Mouse (Mus musculus) skeletal muscle tissue, postnatal 0 days (tissue): ENCODE measurements around the gene AI413582. TPM values are rescaled to one million over a fixed set of nuclear protein-coding genes. Genes with fewer than 3 reads are reported as not detected.

Experiments used
- polyA plus RNA-seq: library from polyadenylated mRNA; unstranded; fragments of >200 nt; fragmentation: Nextera tagmentation; extraction: Ambion mirVana; gene quantifications from 2 replicates; pipeline ENCODE4 v1.2.1, GENCODE M21; 2015

The AI413582 gene
- 8.9 and 11.5 TPM in 2 replicates for polyA plus RNA-seq

DNA sequence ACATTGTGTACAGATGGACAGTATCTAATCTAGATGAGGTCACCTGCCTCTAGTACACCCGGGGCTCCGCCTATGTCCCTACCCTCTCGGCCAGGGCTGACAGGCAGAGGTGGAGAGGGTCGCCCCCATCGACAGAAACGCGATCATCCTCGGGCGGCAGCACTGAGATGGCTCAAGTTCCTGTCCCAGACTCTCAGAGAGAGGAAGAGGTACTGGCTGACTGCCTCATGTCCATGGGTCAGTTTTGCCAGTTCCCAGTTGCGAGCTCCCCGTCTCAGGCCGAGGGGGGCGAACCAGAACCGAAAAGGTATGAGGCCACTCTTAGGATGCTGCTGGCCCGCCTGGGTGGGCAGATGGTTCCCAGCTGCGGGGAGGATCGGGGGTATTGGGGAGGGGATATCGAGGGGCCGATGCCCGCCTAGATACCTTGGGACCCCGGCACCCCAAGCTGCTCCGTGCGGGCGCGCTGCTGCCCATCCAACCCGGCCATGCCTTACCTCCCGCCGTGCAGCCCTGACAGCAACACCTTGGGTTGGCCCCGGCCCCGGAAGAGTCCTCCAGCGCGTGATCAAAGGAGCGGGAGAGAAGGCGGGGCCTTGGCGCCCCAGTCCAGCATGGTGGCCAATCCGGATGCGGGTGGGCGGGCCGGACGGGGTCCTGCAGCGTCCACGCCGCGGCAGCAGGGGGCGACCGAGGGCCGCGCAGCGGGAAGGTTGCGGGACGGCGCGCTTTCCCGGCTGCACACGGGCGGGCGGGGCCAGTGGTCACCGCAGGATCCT lies at the start of gene AI413582:
Gene AI413582, minus strand, starts transcription at position 594 of the 779 bp plus-strand sequence.

DNA sequence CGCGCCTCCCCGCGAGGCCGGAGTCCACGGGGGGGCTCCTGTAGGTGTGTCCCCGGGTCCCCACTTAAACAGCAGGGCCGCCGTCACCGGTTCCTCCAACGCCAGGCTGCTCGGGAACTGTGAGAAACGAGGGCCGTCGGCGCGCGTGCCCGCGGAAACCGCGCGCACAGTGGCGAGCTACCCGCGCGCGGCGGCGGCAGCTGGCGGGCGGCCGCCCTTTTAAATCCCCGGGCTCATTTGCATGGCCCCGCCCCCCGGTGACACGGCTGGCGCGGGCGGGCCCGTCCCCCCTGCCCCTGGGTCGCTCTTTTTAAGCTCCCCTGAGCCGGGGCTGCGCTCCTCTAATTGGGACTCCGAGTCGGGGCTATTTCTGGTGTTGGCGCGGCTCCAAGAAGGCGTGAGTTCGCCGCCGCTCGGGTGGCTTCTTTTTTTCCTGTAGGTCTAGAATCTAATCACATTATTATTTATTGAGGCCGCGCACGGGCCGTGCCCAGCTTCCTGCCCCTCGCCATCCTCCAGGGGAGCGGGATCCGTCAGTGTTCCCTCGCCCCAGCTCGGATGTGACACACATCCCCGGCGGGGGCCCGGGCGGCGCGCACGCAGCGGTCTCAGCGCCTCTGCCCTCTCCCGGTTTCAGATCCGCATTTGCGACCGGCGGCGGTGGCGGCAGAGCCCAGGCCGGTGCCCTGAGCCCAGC lies 9.1 kb downstream of the AI413582 start, which contains the start of gene Hmga1:
Gene Hmga1, plus strand, starts transcription at position 183 of the 697 bp plus-strand sequence.

DNA sequence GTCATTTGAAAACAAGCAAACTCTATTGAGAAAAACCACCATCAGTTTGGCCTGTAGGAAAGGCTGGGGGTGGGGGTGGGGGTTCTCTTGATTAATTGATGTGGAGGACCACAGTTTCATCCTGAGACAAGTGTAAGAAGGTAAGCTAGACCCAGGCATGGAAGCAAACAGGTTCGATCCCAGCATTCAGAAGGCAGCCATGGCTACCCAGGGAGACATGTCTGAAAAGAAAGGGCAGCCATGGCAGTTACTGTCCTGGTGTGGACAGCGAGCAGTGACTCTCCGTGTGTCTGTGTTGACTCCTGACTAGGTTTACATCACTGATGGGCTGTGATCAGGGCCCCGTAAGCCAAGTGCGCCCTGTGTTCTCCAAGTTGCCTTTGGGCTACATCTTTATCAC lies 44.3 kb downstream of the AI413582 start, which contains the start of gene Grm4:
Gene Grm4, minus strand, starts transcription at position 101 of the 400 bp plus-strand sequence.

Other genes with a start within 250 kb of the AI413582 start
- 0.04 TPM in 1 of 2 replicates, not detected in the other for gene Grm4, start 44.4 kb downstream of the AI413582 start, polyA plus RNA-seq
- 57.3 and 58.9 TPM in 2 replicates for gene Hmga1, start 9.3 kb downstream of the AI413582 start, polyA plus RNA-seq
- 103 and 121 TPM in 2 replicates for gene Nudt3, start 57.7 kb upstream of the AI413582 start, polyA plus RNA-seq
- gene RPS10-NUDT3, start 69.5 kb upstream of the AI413582 start, polyA plus RNA-seq: 1.0 TPM in 1 of 2 replicates, not detected in the other
- gene Rps10, start 70.9 kb upstream of the AI413582 start, polyA plus RNA-seq: 550 and 554 TPM in 2 replicates
- 0.76 and 0.97 TPM in 2 replicates for gene Pacsin1, start 89.8 kb upstream of the AI413582 start, polyA plus RNA-seq
- 0.29 TPM in 1 of 2 replicates, not detected in the other for gene Spdef, start 163.2 kb upstream of the AI413582 start, polyA plus RNA-seq